Mouse (Mus musculus) cerebellum, adult 2 months (tissue): ENCODE data around the gene Gatd1. TPM values are rescaled to one million over a fixed set of nuclear protein-coding genes. Genes with fewer than 3 reads are reported as not detected.

ENCODE experiments used
- DNase-seq, 2 experiments: peaks; one replicate each; pipeline ENCODE4 v3.0.0; 2021
- H3K27ac ChIP-seq: fragments of 200-500 bp; 2 replicates; pipeline ENCODE4 v1.5.1; 2012; ENCODE audit warnings: low read length, control low read depth, inconsistent platforms; ENCODE audit not compliant: insufficient read depth
- H3K27me3 ChIP-seq: fragments of 200-500 bp; 2 replicates; pipeline ENCODE4 v1.6.1; 2012; ENCODE audit warnings: inconsistent platforms, mild to moderate bottlenecking, low read length, moderate library complexity; ENCODE audit not compliant: control insufficient read depth, insufficient read depth
- H3K4me1 ChIP-seq: fragments of 200-500 bp; 2 replicates; pipeline ENCODE4 v1.6.1; 2011; ENCODE audit warnings: low read length; ENCODE audit not compliant: control insufficient read depth, insufficient read depth
- H3K4me3 ChIP-seq: fragments of 200-500 bp; replicated peaks from 2 replicates; pipeline ENCODE3; 2011; ENCODE audit warnings: mild to moderate bottlenecking, low read depth, low read length, control low read depth; ENCODE audit not compliant: insufficient read depth
- CTCF ChIP-seq: fragments of 200-500 bp; IDR thresholded peaks from 2 replicates; pipeline ENCODE4 v1.5.1; 2011; ENCODE audit warnings: low read depth, mild to moderate bottlenecking, control low read depth, low read length, moderate library complexity, borderline replicate concordance; ENCODE audit not compliant: insufficient read depth
- POLR2A ChIP-seq: fragments of 200-500 bp; IDR thresholded peaks from 2 replicates; pipeline ENCODE4 v1.6.1; 2011; ENCODE audit warnings: low read length, control low read depth, borderline replicate concordance; ENCODE audit not compliant: insufficient read depth
- WGBS: fragments of 180-500 bp; shearing (Covaris S2); methylation state at CpG from one replicate; pipeline ENCODE4 v1.1.7; 2018; 5-methylcytosine and 5-hydroxymethylcytosine counted together
- polyA plus RNA-seq: library from polyadenylated mRNA; depleted of rRNA; stranded (reverse); fragments of >200 nt; gene quantifications from 2 replicates; pipeline ENCODE4 v1.2.3, GENCODE M21; 2012

Gatd1 gene
- polyA plus RNA-seq, 1 experiment: 49.2 TPM

- DNase-seq: peak; percentile 21 to 32
- Histone ChIP-seq H3K27ac (no peak overlapping the region), H3K27me3 (no peaks in the 10 kb centered on the region), H3K4me1 (peaks cover 32% of the 10 kb centered on the region), H3K4me3 (no peak overlapping the region)
- TF ChIP-seq CTCF (no peak), POLR2A (no peak)
- 94% methylated on average over 11 of the region's 11 CpGs for WGBS
These were observed 25.9 kb upstream of the Gatd1 start for GRCm38 (mm10) chr7:141439811-141440210.

GRCm38 (mm10) chr7:141439140-141439679 is 25.3 kb upstream of the Gatd1 start:
- 86% methylated on average over 10 of the region's 10 CpGs for WGBS
- no peak overlapping the region for H3K4me3 ChIP-seq
- H3K27ac ChIP-seq: 0 out of 2 replicates have a peak overlapping the region, but pooled peaks have one; percentile 22
- DNase-seq: peak in 1 of 2 experiments; percentile 25
- TF ChIP-seq POLR2A (no peak), CTCF (no peak)
- peaks cover 32% of the 10 kb centered on the region for H3K4me1 ChIP-seq
- H3K27me3 ChIP-seq: no peaks in the 10 kb centered on the region

GRCm38 (mm10) chr7:141438201-141438968 is 24.4 kb upstream of the Gatd1 start:
- DNase-seq: peak; percentile 82 to 91
- Histone ChIP-seq H3K4me1 (peaks cover 32% of the 10 kb centered on the region), H3K27me3 (no peaks in the 10 kb centered on the region), H3K27ac (peak overlapping the region; percentile 99), H3K4me3 (no peak overlapping the region)
- 16% methylated on average over 12 of the region's 12 CpGs for WGBS
- no peak for TF ChIP-seq CTCF
- TF ChIP-seq POLR2A: no peak

GRCm38 (mm10) chr7:141437178-141438120 is 23.5 kb upstream of the Gatd1 start, which contains the start of gene Slc25a22:
TSS of gene Slc25a22 (minus strand) at chr7:141437892.
- DNase-seq: peak; percentile 87 to 92
- Histone ChIP-seq H3K27me3 (no peaks in the 10 kb centered on the region), H3K27ac (peak within 1 kb of the TSS; percentile 99), H3K4me3 (peak within 1 kb of the TSS; percentile 98), H3K4me1 (peaks cover 32% of the 10 kb centered on the region)
- WGBS: 4% methylated on average over 53 of the region's 53 CpGs
- TF ChIP-seq CTCF: peak; percentile 61; the same call in 1 of the 2 replicates
- TF ChIP-seq POLR2A: peak; percentile 74; the same call in 1 of the 2 replicates

GRCm38 (mm10) chr7:141436523-141436892 is 22.6 kb upstream of the Gatd1 start:
- H3K4me3 ChIP-seq: peak overlapping the region; percentile 98
- peaks cover 40% of the 10 kb centered on the region for H3K4me1 ChIP-seq
- H3K27me3 ChIP-seq: no peaks in the 10 kb centered on the region
- H3K27ac ChIP-seq: no peak overlapping the region; the same call in 1 of the 2 replicates
- DNase-seq: peak in 1 of 2 experiments; percentile 18
- WGBS: 20% methylated on average over 2 of the region's 2 CpGs
- TF ChIP-seq POLR2A (no peak), CTCF (no peak)

GRCm38 (mm10) chr7:141435856-141436522 is 22.1 kb upstream of the Gatd1 start:
- peak in 1 of 2 experiments; percentile 39 for DNase-seq
- no peaks in the 10 kb centered on the region for H3K27me3 ChIP-seq
- TF ChIP-seq POLR2A (no peak), CTCF (no peak)
- 72% methylated on average over 9 of the region's 9 CpGs for WGBS
- peak overlapping the region; percentile 75 for H3K27ac ChIP-seq
- H3K4me3 ChIP-seq: peak overlapping the region; percentile 55
- peaks cover 45% of the 10 kb centered on the region for H3K4me1 ChIP-seq
